Mouse (Mus musculus) midbrain, embryonic 12.5 days (tissue): Measurements from ENCODE around the gene Pusl1. TPM values are rescaled to one million over a fixed set of nuclear protein-coding genes. Genes with fewer than 3 reads are reported as not detected.

Experiments used
- ATAC-seq: fragments of 200-750 bp; cut with Nextera tagmentation; 2 replicates; pipeline ENCODE4 v1.8.0; 2017; ENCODE audit warnings: low read depth, moderate TSS enrichment, moderate library complexity; ENCODE audit not compliant: low FRiP score
- H3K27ac ChIP-seq: fragments of 300-500 bp; sonication (generic); replicated peaks from 2 replicates; pipeline ENCODE4 v1.5.1; 2016; ENCODE audit warnings: mild to moderate bottlenecking
- H3K27me3 ChIP-seq: fragments of 300-500 bp; sonication (generic); 2 replicates; pipeline ENCODE4 v1.6.1; 2016; ENCODE audit warnings: mild to moderate bottlenecking
- H3K36me3 ChIP-seq: fragments of 300-500 bp; sonication (generic); 2 replicates; pipeline ENCODE4 v1.6.1; 2016
- H3K4me1 ChIP-seq: fragments of 300-500 bp; sonication (generic); 2 replicates; pipeline ENCODE4 v1.6.1; 2016
- H3K4me2 ChIP-seq: fragments of 300-500 bp; sonication (generic); replicated peaks from 2 replicates; pipeline ENCODE4 v1.6.1; 2016; ENCODE audit warnings: mild to moderate bottlenecking, moderate library complexity
- H3K4me3 ChIP-seq: fragments of 300-500 bp; sonication (generic); 2 replicates; pipeline ENCODE4 v1.5.1; 2016; ENCODE audit warnings: mild to moderate bottlenecking
- H3K9ac ChIP-seq: fragments of 300-500 bp; sonication (generic); replicated peaks from 2 replicates; pipeline ENCODE4 v1.6.1; 2016; ENCODE audit warnings: mild to moderate bottlenecking, moderate library complexity
- H3K9me3 ChIP-seq: fragments of 300-500 bp; sonication (generic); 2 replicates; pipeline ENCODE4 v1.6.1; 2016; ENCODE audit warnings: mild to moderate bottlenecking
- WGBS: fragments of 180-500 bp; shearing (Covaris S2); methylation state at CpG from one replicate; pipeline ENCODE4 v1.1.7; 2016; 5-methylcytosine and 5-hydroxymethylcytosine counted together
- polyA plus RNA-seq: library from polyadenylated mRNA; unstranded; fragments of >200 nt; fragmentation: Nextera tagmentation; extraction: Ambion mirVana; gene quantifications from 2 replicates; pipeline ENCODE4 v1.2.1, GENCODE M21; 2016

Pusl1 gene
- polyA plus RNA-seq, 1 experiment from 2014 or later: 51.9 TPM

- H3K4me2 ChIP-seq: no peak overlapping the region
- no peaks in the 10 kb centered on the region for H3K27me3 ChIP-seq
- peaks cover 30% of the 10 kb centered on the region for H3K4me1 ChIP-seq
- ATAC-seq: no peak
- H3K36me3 ChIP-seq: peaks cover 52% of the 10 kb centered on the region
- H3K4me3 ChIP-seq: no peak overlapping the region
- 98% methylated on average over 12 of the region's 12 CpGs for WGBS
- H3K27ac ChIP-seq: no peak overlapping the region
- no peaks in the 10 kb centered on the region for H3K9me3 ChIP-seq
- H3K9ac ChIP-seq: no peak overlapping the region
Measured at GRCm38 (mm10) chr4:155896461-155896860, 4.9 kb upstream of the Pusl1 start.

- Histone ChIP-seq H3K9me3 (no peaks in the 10 kb centered on the region), H3K4me3 (no peak overlapping the region), H3K36me3 (peaks cover 46% of the 10 kb centered on the region), H3K27ac (no peak overlapping the region), H3K4me1 (peaks cover 33% of the 10 kb centered on the region), H3K9ac (no peak overlapping the region), H3K27me3 (no peaks in the 10 kb centered on the region), H3K4me2 (0 out of 2 replicates have a peak overlapping the region, but pooled peaks have one; percentile 96)
- ATAC-seq: no peak
- WGBS: 96% methylated on average over 4 of the region's 4 CpGs
Measured at GRCm38 (mm10) chr4:155895826-155896225, 4.2 kb upstream of the Pusl1 start.

- H3K9ac ChIP-seq: no peak overlapping the region
- no peak for ATAC-seq
Measured at GRCm38 (mm10) chr4:155895216-155895615, 3.6 kb upstream of the Pusl1 start.

GRCm38 (mm10) chr4:155894311-155894881 lies 2.8 kb upstream of the Pusl1 start:
- peaks cover 33% of the 10 kb centered on the region for H3K36me3 ChIP-seq
- H3K4me1 ChIP-seq: peaks cover 42% of the 10 kb centered on the region
- peak overlapping the region; percentile 94 for H3K9ac ChIP-seq
- H3K27me3 ChIP-seq: no peaks in the 10 kb centered on the region
- peak overlapping the region; percentile 94 for H3K4me3 ChIP-seq
- no peak for ATAC-seq
- H3K27ac ChIP-seq: peak overlapping the region; percentile 15; the same call in 1 of the 2 replicates
- 42% methylated on average over 8 of the region's 8 CpGs for WGBS
- H3K4me2 ChIP-seq: peak overlapping the region; percentile 96
- H3K9me3 ChIP-seq: no peaks in the 10 kb centered on the region

More at GRCm38 (mm10) chr4:155895216-155895615, 3.6 kb upstream of the Pusl1 start:
- H3K9me3 ChIP-seq: no peaks in the 10 kb centered on the region
- peak overlapping the region; percentile 94; the same call in 1 of the 2 replicates for H3K4me3 ChIP-seq
- H3K4me2 ChIP-seq: peak overlapping the region; percentile 96
- H3K27me3 ChIP-seq: no peaks in the 10 kb centered on the region
- H3K36me3 ChIP-seq: peaks cover 40% of the 10 kb centered on the region
- peaks cover 39% of the 10 kb centered on the region for H3K4me1 ChIP-seq
- peak overlapping the region; percentile 11; the same call in 1 of the 2 replicates for H3K27ac ChIP-seq
- WGBS: 37% methylated on average over 6 of the region's 6 CpGs

- no peak for ATAC-seq
- Histone ChIP-seq H3K9me3 (no peaks in the 10 kb centered on the region), H3K4me2 (peak overlapping the region; percentile 96), H3K36me3 (peaks cover 33% of the 10 kb centered on the region), H3K27ac (no peak overlapping the region), H3K27me3 (no peaks in the 10 kb centered on the region), H3K4me1 (peaks cover 42% of the 10 kb centered on the region), H3K9ac (peak overlapping the region; percentile 94), H3K4me3 (peak overlapping the region; percentile 94)
- WGBS: 75% methylated on average over 7 of the region's 8 CpGs
Measured at GRCm38 (mm10) chr4:155893212-155893690, 1.7 kb upstream of the Pusl1 start.

- Histone ChIP-seq H3K27me3 (no peaks in the 10 kb centered on the region), H3K36me3 (peaks cover 36% of the 10 kb centered on the region), H3K4me1 (peaks cover 42% of the 10 kb centered on the region), H3K9ac (peak overlapping the region; percentile 94), H3K27ac (peak overlapping the region; percentile 99), H3K9me3 (no peaks in the 10 kb centered on the region), H3K4me2 (peak overlapping the region; percentile 96), H3K4me3 (peak overlapping the region; percentile 94)
- ATAC-seq: peak; percentile 64
- WGBS: 7% methylated on average over 34 of the region's 37 CpGs
Measured at GRCm38 (mm10) chr4:155892438-155893211, 1.0 kb upstream of the Pusl1 start.

- Histone ChIP-seq H3K27ac (peak overlapping the region; percentile 99), H3K4me1 (peaks cover 42% of the 10 kb centered on the region), H3K36me3 (peaks cover 39% of the 10 kb centered on the region), H3K4me2 (peak overlapping the region; percentile 96), H3K4me3 (peak overlapping the region; percentile 94), H3K27me3 (no peaks in the 10 kb centered on the region), H3K9ac (peak overlapping the region; percentile 94), H3K9me3 (no peaks in the 10 kb centered on the region)
- ATAC-seq: peak; percentile 91
- under 1% methylated on average over 46 of the region's 56 CpGs for WGBS
Measured at GRCm38 (mm10) chr4:155892017-155892416, 436 bp upstream of the Pusl1 start.

- peak overlapping the region; percentile 94 for H3K9ac ChIP-seq
- no peak overlapping the region for H3K27ac ChIP-seq
- H3K4me3 ChIP-seq: peak overlapping the region; percentile 94
- H3K36me3 ChIP-seq: peaks cover 39% of the 10 kb centered on the region
- H3K4me1 ChIP-seq: peaks cover 42% of the 10 kb centered on the region
- H3K27me3 ChIP-seq: no peaks in the 10 kb centered on the region
- ATAC-seq: 0 out of 2 replicates have a peak, but pooled peaks have one; percentile 0
- under 1% methylated on average over 34 of the region's 34 CpGs for WGBS
- no peaks in the 10 kb centered on the region for H3K9me3 ChIP-seq
- peak overlapping the region; percentile 96 for H3K4me2 ChIP-seq
Measured at GRCm38 (mm10) chr4:155891011-155891471, 540 bp downstream of the Pusl1 start.

GRCm38 (mm10) chr4:155889316-155889715 lies 2.3 kb downstream of the Pusl1 start:
- peaks cover 51% of the 10 kb centered on the region for H3K36me3 ChIP-seq
- no peak overlapping the region for H3K9ac ChIP-seq
- H3K4me2 ChIP-seq: no peak overlapping the region
- no peak for ATAC-seq
- H3K27ac ChIP-seq: no peak overlapping the region
- 87% methylated on average over 5 of the region's 5 CpGs for WGBS
- no peaks in the 10 kb centered on the region for H3K9me3 ChIP-seq
- H3K27me3 ChIP-seq: no peaks in the 10 kb centered on the region
- H3K4me3 ChIP-seq: no peak overlapping the region
- H3K4me1 ChIP-seq: peaks cover 28% of the 10 kb centered on the region

GRCm38 (mm10) chr4:155888181-155888580 lies 3.4 kb downstream of the Pusl1 start:
- Histone ChIP-seq H3K36me3 (peaks cover 62% of the 10 kb centered on the region), H3K9ac (no peak overlapping the region), H3K4me1 (peaks cover 17% of the 10 kb centered on the region), H3K27me3 (no peaks in the 10 kb centered on the region), H3K9me3 (no peaks in the 10 kb centered on the region), H3K27ac (no peak overlapping the region), H3K4me2 (no peak overlapping the region), H3K4me3 (no peak overlapping the region)
- ATAC-seq: no peak
- 94% methylated on average over 9 of the region's 9 CpGs for WGBS

- no peaks in the 10 kb centered on the region for H3K9me3 ChIP-seq
- 89% methylated on average over 10 of the region's 10 CpGs for WGBS
- no peak overlapping the region for H3K4me3 ChIP-seq
- H3K9ac ChIP-seq: no peak overlapping the region
- H3K4me1 ChIP-seq: peaks cover 12% of the 10 kb centered on the region
- no peak overlapping the region for H3K27ac ChIP-seq
- H3K27me3 ChIP-seq: no peaks in the 10 kb centered on the region
- no peak overlapping the region for H3K4me2 ChIP-seq
- H3K36me3 ChIP-seq: peaks cover 64% of the 10 kb centered on the region
- ATAC-seq: no peak
Measured at GRCm38 (mm10) chr4:155887674-155888073, 3.9 kb downstream of the Pusl1 start.

GRCm38 (mm10) chr4:155886330-155886729 lies 5.3 kb downstream of the Pusl1 start:
- Histone ChIP-seq H3K9ac (no peak overlapping the region), H3K4me1 (peaks cover 11% of the 10 kb centered on the region), H3K36me3 (peaks cover 64% of the 10 kb centered on the region), H3K4me2 (no peak overlapping the region), H3K27me3 (no peaks in the 10 kb centered on the region), H3K9me3 (no peaks in the 10 kb centered on the region), H3K4me3 (no peak overlapping the region), H3K27ac (no peak overlapping the region)
- ATAC-seq: no peak
- 95% methylated on average over 5 of the region's 5 CpGs for WGBS
